Mouse (Mus musculus): ENCODE results near the gene Sirt7.

The Sirt7 gene

GRCm38 (mm10) chr11:120582268-120582981 is 42.6 kb downstream of the Sirt7 start:
- no peak for DNase-seq (ENCODE audit: low read depth, low spot score)

GRCm38 (mm10) chr11:120581490-120582267 is 43.4 kb downstream of the Sirt7 start, which contains the start of gene Arhgdia:
Gene Arhgdia, minus strand, starts transcription at chr11:120581624.
- peak; percentile 84 for DNase-seq (ENCODE audit: low read depth, low spot score)

- DNase-seq (ENCODE audit: low read depth, low spot score): no peak
Observed at GRCm38 (mm10) chr11:120580871-120581331, 44.1 kb downstream of the Sirt7 start.

GRCm38 (mm10) chr11:120580190-120580589 is 44.9 kb downstream of the Sirt7 start:
- no peak for DNase-seq (ENCODE audit: low read depth, low spot score)

- DNase-seq (ENCODE audit: low read depth, low spot score): no peak
Observed at GRCm38 (mm10) chr11:120579316-120580107, 45.5 kb downstream of the Sirt7 start.

GRCm38 (mm10) chr11:120578694-120579243 is 46.3 kb downstream of the Sirt7 start:
- no peak for DNase-seq (ENCODE audit: low read depth, low spot score)

GRCm38 (mm10) chr11:120578024-120578693 is 46.9 kb downstream of the Sirt7 start:
- DNase-seq (ENCODE audit: low read depth, low spot score): no peak

- DNase-seq (ENCODE audit: low read depth, low spot score): no peak
Observed at GRCm38 (mm10) chr11:120577211-120578023, 47.6 kb downstream of the Sirt7 start.

GRCm38 (mm10) chr11:120576365-120576981 is 48.6 kb downstream of the Sirt7 start:
- no peak for DNase-seq (ENCODE audit: low read depth, low spot score)

GRCm38 (mm10) chr11:120575940-120576339 is 49.1 kb downstream of the Sirt7 start:
- no peak for DNase-seq (ENCODE audit: low read depth, low spot score)

GRCm38 (mm10) chr11:120575046-120575445 is 50.0 kb downstream of the Sirt7 start:
- DNase-seq (ENCODE audit: low read depth, low spot score): no peak

- DNase-seq (ENCODE audit: low read depth, low spot score): no peak
Observed at GRCm38 (mm10) chr11:120574278-120574600, 50.8 kb downstream of the Sirt7 start.

- no peak for DNase-seq (ENCODE audit: low read depth, low spot score)
Observed at GRCm38 (mm10) chr11:120573585-120574277, 51.3 kb downstream of the Sirt7 start.

- peak; percentile 99 for DNase-seq (ENCODE audit: low read depth, low spot score)
Observed at GRCm38 (mm10) chr11:120572752-120573584, 52.1 kb downstream of the Sirt7 start, which contains the start of gene P4hb. Gene P4hb, minus strand, starts transcription at chr11:120573253.

GRCm38 (mm10) chr11:120572417-120572751 is 52.7 kb downstream of the Sirt7 start:
- no peak for DNase-seq (ENCODE audit: low read depth, low spot score)

- no peak for DNase-seq (ENCODE audit: low read depth, low spot score)
Observed at GRCm38 (mm10) chr11:120571754-120572416, 53.2 kb downstream of the Sirt7 start.

- DNase-seq (ENCODE audit: low read depth, low spot score): no peak
Observed at GRCm38 (mm10) chr11:120571122-120571521, 53.9 kb downstream of the Sirt7 start.

Data from retina, postnatal 7 days (tissue).